Mouse (Mus musculus): ENCODE measurements around the gene Ddx20. TPM values are rescaled to one million over a fixed set of nuclear protein-coding genes. Genes with fewer than 3 reads are reported as not detected.
A peak's percentile ranks its signal among the peaks of the same experiment; 100 is the strongest.

Ddx20 gene
- total and polyA plus RNA-seq, 3 experiments, result 31.6 to 66.8 (median 37.3) TPM

- H3K9ac ChIP-seq (ENCODE audit: control insufficient read depth, low read depth, low read length, poor library complexity, severe bottlenecking), result no peak overlapping the region
These were observed 16.2 kb upstream of the Ddx20 start for GRCm38 (mm10) chr3:105703571-105703970.

GRCm38 (mm10) chr3:105701399-105701798 is 14.0 kb upstream of the Ddx20 start:
- Histone ChIP-seq H3K79me2 (ENCODE audit: control insufficient read depth, insufficient read depth, low read length, poor library complexity) (no peaks in the 10 kb centered on the region), H3K4me1 (ENCODE audit: control insufficient read depth in 1 of 2, insufficient read depth in 2 of 2, low read length in 2 of 2) (peaks cover 31 to 58% of the 10 kb centered on the region in 2 experiments), H3K27me3 (ENCODE audit: control insufficient read depth in 1 of 2, insufficient read depth in 2 of 2, low read length in 2 of 2) (no peaks in the 10 kb centered on the region), H3K27ac (ENCODE audit: control insufficient read depth, low read depth, low read length) (peak overlapping the region; percentile 29), H3K9ac (ENCODE audit: control insufficient read depth, low read depth, low read length, poor library complexity, severe bottlenecking) (peak overlapping the region; percentile 30), H3K9me3 (replicated peaks; ENCODE audit: insufficient read depth, low read length) (no peaks in the 10 kb centered on the region), H3K4me3 (ENCODE audit: control insufficient read depth in 1 of 2, insufficient read depth in 1 of 2, low read depth in 2 of 2, low read length in 2 of 2) (peak overlapping the region; percentile 31 to 62), H3K36me3 (ENCODE audit: control insufficient read depth in 1 of 2, insufficient read depth in 2 of 2, low read length in 2 of 2) (peaks cover 0 to 34% of the 10 kb centered on the region in 2 experiments; a peak in 2 of 4 replicates)
- TF ChIP-seq EP300 (IDR thresholded peaks at IDR 0.05; ENCODE audit: low read depth in 1 of 2, low read length in 2 of 2) (peak in 1 of 2 experiments; percentile 62; a peak in 2 of 4 replicates), RAD21 (IDR thresholded peaks at IDR 0.05; ENCODE audit: low read depth, low read length) (no peak), SMC3 (IDR thresholded peaks at IDR 0.05; ENCODE audit: low read depth, low read length) (no peak), GATA1 (IDR thresholded peaks at IDR 0.05; ENCODE audit: low read depth, low read length) (peak; percentile 34; the same call in 1 of the 2 replicates), MYC (IDR thresholded peaks at IDR 0.05; ENCODE audit: low read depth, low read length) (no peak), CHD2 (IDR thresholded peaks at IDR 0.05; ENCODE audit: low read length) (no peak), ZNF384 (IDR thresholded peaks at IDR 0.05; ENCODE audit: low read depth, low read length) (no peak), JUND (IDR thresholded peaks at IDR 0.05; ENCODE audit: low read depth, low read length) (no peak), CHD1 (IDR thresholded peaks at IDR 0.05; ENCODE audit: low read depth, low read length) (no peak), MXI1 (IDR thresholded peaks at IDR 0.05; ENCODE audit: low read depth, low read length) (no peak), MAX (IDR thresholded peaks at IDR 0.05; ENCODE audit: low read length) (no peak; the same call in 1 of the 2 replicates), USF1 (IDR thresholded peaks at IDR 0.05; ENCODE audit: low read depth, low read length) (no peak), SIN3A (IDR thresholded peaks at IDR 0.05; ENCODE audit: low read length) (peak; percentile 54), TCF12 (IDR thresholded peaks at IDR 0.05; ENCODE audit: low read depth, low read length) (peak; percentile 61; the same call in 1 of the 2 replicates), KAT2A (conservative IDR thresholded peaks at IDR 0.05; ENCODE audit: low read depth, low read length) (no peak), POLR2AphosphoS5 (IDR thresholded peaks at IDR 0.05; ENCODE audit: borderline replicate concordance, low read depth, low read length) (no peak), NRF1 (IDR thresholded peaks at IDR 0.05; ENCODE audit: insufficient read depth, low read depth, low read length, poor library complexity, severe bottlenecking) (no peak), HCFC1 (IDR thresholded peaks at IDR 0.05; ENCODE audit: low read depth, low read length) (no peak), TAL1 (IDR thresholded peaks at IDR 0.05; ENCODE audit: low read length) (peak; percentile 75), NELFE (IDR thresholded peaks at IDR 0.05; ENCODE audit: low read depth, low read length) (no peak), ELF1 (IDR thresholded peaks at IDR 0.05; ENCODE audit: low read depth, low read length) (no peak), TBP (IDR thresholded peaks at IDR 0.05; ENCODE audit: low read depth, low read length) (no peak), E2F4 (IDR thresholded peaks at IDR 0.05; ENCODE audit: borderline replicate concordance, low read depth, low read length) (no peak), MYB (IDR thresholded peaks at IDR 0.05; ENCODE audit: low read depth, low read length) (no peak), ETS1 (IDR thresholded peaks at IDR 0.05; ENCODE audit: low read depth, low read length) (peak; percentile 64), GABPA (IDR thresholded peaks at IDR 0.05; ENCODE audit: low read depth, low read length) (no peak), BHLHE40 (IDR thresholded peaks at IDR 0.05; ENCODE audit: borderline replicate concordance, low read depth, low read length) (no peak), UBTF (IDR thresholded peaks at IDR 0.05; ENCODE audit: borderline replicate concordance, insufficient read depth, low read depth, low read length) (no peak), USF2 (IDR thresholded peaks at IDR 0.05; ENCODE audit: borderline replicate concordance in 1 of 2, insufficient read depth in 1 of 2, low read depth in 1 of 2, low read length in 2 of 2) (no peak)
- DNase-seq (ENCODE audit: low read depth, low spot score), result peak; percentile 73

More at GRCm38 (mm10) chr3:105703571-105703970, 16.2 kb upstream of the Ddx20 start:
- Histone ChIP-seq H3K9me3 (replicated peaks; ENCODE audit: insufficient read depth, low read length) (no peaks in the 10 kb centered on the region), H3K4me3 (ENCODE audit: control insufficient read depth in 1 of 2, insufficient read depth in 1 of 2, low read depth in 2 of 2, low read length in 2 of 2) (no peak overlapping the region), H3K4me1 (ENCODE audit: control insufficient read depth in 1 of 2, insufficient read depth in 2 of 2, low read length in 2 of 2) (peaks cover 22 to 46% of the 10 kb centered on the region in 2 experiments), H3K79me2 (ENCODE audit: control insufficient read depth, insufficient read depth, low read length, poor library complexity) (no peaks in the 10 kb centered on the region), H3K27me3 (ENCODE audit: control insufficient read depth in 1 of 2, insufficient read depth in 2 of 2, low read length in 2 of 2) (no peaks in the 10 kb centered on the region), H3K27ac (ENCODE audit: control insufficient read depth, low read depth, low read length) (no peak overlapping the region; the same call in 1 of the 2 replicates), H3K36me3 (ENCODE audit: control insufficient read depth in 1 of 2, insufficient read depth in 2 of 2, low read length in 2 of 2) (peaks cover 0 to 25% of the 10 kb centered on the region in 2 experiments; a peak in 2 of 4 replicates)
- DNase-seq (ENCODE audit: low read depth, low spot score), result no peak
- TF ChIP-seq MAZ (IDR thresholded peaks at IDR 0.05; ENCODE audit: low read depth, low read length), result no peak
- 0 out of 2 replicates have a peak, but pooled peaks have one; percentile 4 for TF ChIP-seq MXI1 (IDR thresholded peaks at IDR 0.05; ENCODE audit: low read depth, low read length)

Data from MEL (cell line).